Mouse (Mus musculus): Measurements from ENCODE around the gene Alox12b.

GRCm38 (mm10) chr11:69123056-69123692 lies 33.6 kb upstream of the Alox12b start:
- TF ChIP-seq CTCF (IDR thresholded peaks at IDR 0.05) (peak; percentile 49), EP300 (IDR thresholded peaks at IDR 0.05) (no peak; the same call in 1 of the 2 replicates)

Data from lung, postnatal 0 days (tissue).